Mouse (Mus musculus) ovary, postnatal 14 days (tissue): Measurements from ENCODE around the gene Sema3c.

Source experiments
- DNase-seq: peaks from one replicate; pipeline ENCODE4 v3.0.0; 2022; ENCODE audit warnings: low spot score

The Sema3c gene

GRCm38 (mm10) chr5:17776571-17776970 lies 202.5 kb downstream of the Sema3c start:
- peak; percentile 9 for DNase-seq
